Mouse (Mus musculus): Measurements from ENCODE around the gene Gm10638.

The Gm10638 gene

DNA sequence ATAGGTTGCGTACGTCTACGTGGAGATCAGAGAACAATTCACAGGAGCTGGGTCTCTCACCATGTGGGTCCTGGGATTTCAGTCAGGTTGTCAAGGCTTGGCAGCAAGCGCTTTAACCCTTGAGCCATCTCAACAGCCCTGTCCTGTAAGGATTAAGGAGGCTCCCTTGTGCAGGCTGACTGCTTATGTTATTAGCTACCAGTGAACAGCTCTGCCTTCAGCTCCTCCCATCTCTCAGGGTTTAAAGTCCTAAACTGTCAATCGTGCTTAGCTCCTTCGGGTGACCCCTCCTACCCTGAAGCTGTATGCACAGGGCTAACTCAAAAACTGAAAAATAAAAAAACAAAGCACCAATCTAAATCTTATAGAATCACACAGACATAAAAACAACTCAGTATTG is 46.0 kb downstream of the Gm10638 start:
- no peak for DNase-seq

GRCm38 (mm10) chr8:86794716-86795115 is 49.2 kb downstream of the Gm10638 start:
- no peak for DNase-seq
